Mouse (Mus musculus) activated CD4-positive, CD25-positive, alpha-beta regulatory T cell, adult 9 weeks (primary cell): ENCODE measurements around the gene Sgf29. TPM values are rescaled to one million over a fixed set of nuclear protein-coding genes. Genes with fewer than 3 reads are reported as not detected.

Experiments used
- polyA plus RNA-seq: library from polyadenylated mRNA; unstranded; fragments of 100-300 nt; shearing (Covaris generic); gene quantifications from one replicate; pipeline ENCODE4 v1.2.1, GENCODE M21; 2017

Gene Sgf29
- 109 TPM for polyA plus RNA-seq

DNA sequence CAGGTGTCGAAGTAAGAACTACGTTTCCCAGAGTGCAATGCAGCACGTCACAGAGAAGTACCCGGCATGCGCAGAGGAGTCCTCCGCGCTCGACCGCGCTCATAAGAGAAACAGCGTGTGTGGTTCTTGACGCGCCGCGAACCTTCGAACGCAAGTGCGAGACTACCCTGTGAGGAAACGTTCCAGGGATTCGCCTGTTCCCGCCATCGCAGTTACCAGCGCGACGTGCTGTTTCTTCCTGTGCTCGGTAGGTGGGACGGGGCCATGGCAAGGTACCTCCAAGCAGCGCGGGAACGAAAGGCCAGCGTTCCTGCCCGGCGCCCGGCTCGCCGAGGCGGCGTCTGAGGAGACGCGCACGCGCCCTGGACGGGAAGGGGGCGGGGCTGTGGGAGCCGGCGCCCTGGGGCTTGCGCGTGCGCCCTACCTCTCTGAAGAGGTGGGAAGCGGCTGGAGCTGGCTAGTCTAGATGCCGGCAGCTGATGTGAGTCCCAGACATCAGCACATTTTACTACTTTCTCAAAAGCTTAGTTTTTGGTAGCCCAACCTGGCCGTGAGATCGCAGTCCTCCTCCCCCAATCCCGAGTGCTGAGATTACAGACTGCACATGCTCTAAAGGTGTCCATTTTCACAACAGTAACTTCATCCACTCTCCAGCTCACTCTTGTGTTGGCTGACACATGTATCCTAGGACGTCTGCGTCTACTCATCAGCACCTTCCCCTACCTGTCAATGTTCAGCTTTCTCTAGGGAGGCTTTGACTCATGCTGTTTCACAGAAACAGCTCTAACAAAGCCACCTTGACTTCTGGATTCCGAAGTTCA lies at the start of gene Sgf29:
TSS of gene Sgf29 (plus strand) at position 79 of the 821 bp plus-strand sequence.

DNA sequence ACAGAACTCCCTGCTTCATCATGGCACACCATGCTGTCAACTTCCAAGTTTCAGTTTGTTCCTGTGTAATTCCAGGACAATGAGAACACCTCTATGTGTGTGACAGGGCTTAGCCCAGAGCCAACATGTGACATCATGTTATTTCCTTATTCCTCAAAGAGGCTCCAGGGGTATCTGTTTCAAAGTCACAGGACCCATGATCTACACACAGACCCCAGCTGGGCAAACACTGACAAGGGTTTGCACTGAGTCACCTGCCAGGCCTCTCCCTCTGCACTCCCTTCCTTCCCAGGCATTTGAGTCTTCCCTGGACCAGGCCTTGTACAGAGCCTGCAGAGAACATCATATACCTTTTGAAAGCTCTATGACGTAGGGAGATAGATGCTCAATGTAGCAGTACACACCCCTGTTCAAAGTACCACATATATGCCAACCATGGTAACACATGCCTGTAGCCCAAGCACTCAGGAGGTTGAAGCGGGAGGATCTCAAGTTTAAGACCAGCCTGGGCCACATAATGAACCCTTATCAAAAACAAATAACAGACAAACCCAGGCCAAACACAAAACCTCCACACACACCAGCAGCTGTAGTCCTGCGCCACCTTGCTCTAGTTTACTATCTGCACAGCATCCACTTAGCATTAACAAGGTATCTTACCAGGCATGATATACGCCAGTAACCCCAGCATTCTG lies 18.1 kb upstream of the Sgf29 start, which contains the start of gene Nupr1:
TSS of gene Nupr1 (minus strand) at position 38 of the 695 bp plus-strand sequence.

DNA sequence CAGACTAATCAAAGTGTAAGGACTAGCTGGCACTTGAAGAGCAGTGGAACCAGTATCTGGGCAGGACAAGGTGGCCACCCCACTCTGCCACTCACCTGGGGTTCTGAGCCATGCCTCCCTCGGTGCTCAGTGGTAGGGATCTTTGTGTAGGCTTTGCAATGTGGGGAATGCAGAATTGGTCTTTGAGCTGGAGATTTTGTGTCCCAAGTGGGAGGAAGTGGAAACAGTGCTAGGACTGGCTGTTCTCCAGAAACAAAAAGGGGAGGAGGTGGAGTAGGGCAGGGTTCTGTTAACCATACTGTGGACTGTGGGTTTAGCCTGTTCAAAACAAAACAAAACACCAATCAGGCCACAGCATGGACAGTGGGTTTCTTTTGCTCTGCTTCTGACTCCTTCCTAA lies 27.1 kb downstream of the Sgf29 start, which contains the start of gene Sult1a1:
TSS of gene Sult1a1 (minus strand) at position 226 of the 400 bp plus-strand sequence.

DNA sequence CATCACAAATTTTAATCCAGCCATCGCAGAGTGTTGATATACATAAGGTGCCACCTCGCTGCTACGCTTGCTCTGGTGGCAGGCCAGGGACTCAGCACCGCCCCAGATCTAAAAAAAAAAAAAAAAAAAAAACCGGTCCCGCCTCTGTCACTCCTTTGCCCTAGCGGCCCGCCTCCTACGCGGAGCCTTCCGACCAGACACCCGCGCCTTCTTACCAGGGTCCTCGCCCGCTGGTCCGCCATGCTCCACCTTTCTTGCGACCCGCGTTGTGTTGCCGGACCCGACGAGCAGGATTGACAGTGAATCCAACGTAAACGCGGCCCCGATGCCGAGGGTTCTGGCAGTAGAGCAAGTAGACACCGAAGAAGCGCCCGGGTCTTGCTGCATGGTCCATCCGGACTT lies 46.1 kb downstream of the Sgf29 start, which contains the start of gene Bola2:
TSS of gene Bola2 (plus strand) at position 192 of the 402 bp plus-strand sequence.

DNA sequence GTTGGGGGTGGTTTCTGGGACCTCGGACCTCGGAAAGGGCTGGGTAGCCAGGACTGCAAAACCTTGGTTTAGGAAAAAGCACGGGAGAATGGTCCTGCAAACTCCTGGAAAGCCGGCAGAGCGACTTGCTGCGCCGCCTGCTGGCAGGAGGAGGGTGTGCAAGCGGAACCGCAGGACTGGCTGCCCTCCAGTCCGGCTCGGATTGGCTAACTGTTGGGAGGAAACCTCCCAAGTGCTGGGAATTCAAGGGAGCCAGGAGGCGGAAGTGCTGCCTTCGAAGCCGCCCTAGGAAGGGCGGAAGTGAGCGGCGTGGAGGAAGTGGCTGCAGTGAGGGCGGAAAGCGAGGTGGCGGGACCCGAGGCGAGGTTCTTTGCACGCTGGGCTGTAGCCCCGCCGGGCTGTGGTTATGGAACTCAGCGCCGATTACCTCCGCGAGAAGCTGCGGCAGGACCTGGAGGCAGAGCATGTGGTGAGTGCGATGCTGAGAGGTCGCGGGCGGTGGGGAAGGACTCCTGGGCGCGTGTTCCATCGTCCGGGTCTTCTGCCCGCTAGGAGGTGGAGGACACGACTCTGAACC lies 46.6 kb downstream of the Sgf29 start, which contains the start of gene Slx1b:
TSS of gene Slx1b (minus strand) at position 154 of the 577 bp plus-strand sequence.

DNA sequence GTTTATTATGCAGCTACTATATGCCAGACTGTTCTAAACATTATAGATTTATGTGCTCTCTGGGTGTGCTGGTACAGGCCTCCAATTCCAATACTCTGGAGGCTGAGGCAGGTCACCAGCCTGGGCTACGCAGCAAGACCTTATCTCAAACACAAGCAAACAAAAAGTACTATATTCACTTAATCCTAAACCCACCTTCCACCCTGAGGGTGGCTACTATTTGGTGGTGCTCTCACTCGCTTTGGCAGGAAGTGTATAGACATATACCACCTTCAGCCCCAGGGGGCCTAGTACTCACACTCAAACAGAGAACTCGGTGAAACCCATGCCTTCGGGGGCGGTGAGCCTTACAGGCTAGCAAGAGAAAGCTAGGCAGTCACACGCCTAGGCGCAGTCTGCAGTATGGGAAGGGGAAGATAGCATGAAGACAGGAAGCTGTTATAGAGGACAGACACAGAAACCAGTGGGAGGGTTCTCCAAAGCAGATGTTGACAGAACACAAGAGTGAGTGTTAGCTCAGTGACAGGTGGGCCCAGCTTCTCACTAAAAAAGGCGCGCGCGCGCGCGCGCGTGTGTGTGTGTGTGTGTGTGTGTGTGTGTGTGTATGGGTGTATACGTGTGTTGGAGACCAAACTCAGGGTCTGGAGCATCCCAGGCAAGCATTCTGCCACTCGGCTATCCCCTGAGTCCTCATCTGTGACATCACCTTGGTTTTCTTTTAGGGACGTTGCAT lies 58.5 kb downstream of the Sgf29 start, which contains the start of gene Coro1a:
TSS of gene Coro1a (minus strand) at position 346 of the 733 bp plus-strand sequence.

Other genes with a start within 250 kb of the Sgf29 start
- gene Cd19, start 234.4 kb upstream of the Sgf29 start, polyA plus RNA-seq = 1.3 TPM
- 53.7 TPM for gene Rabep2, start 220.6 kb upstream of the Sgf29 start, polyA plus RNA-seq
- 0.57 TPM for gene Atp2a1, start 186.2 kb upstream of the Sgf29 start, polyA plus RNA-seq
- 35.5 TPM for gene Sh2b1, start 173.9 kb upstream of the Sgf29 start, polyA plus RNA-seq
- 132 TPM for gene Tufm, start 161.9 kb upstream of the Sgf29 start, polyA plus RNA-seq
- gene Atxn2l, start 145.9 kb upstream of the Sgf29 start, polyA plus RNA-seq = 32.9 TPM
- 235 TPM for gene Eif3c, start 82.9 kb upstream of the Sgf29 start, polyA plus RNA-seq
- 4.3 TPM for gene Apobr, start 64.4 kb upstream of the Sgf29 start, polyA plus RNA-seq
- gene Cln3, start 63.5 kb upstream of the Sgf29 start, polyA plus RNA-seq = 120 TPM
- not detected for gene Il27, start 54.4 kb upstream of the Sgf29 start, polyA plus RNA-seq
- gene Nupr1, start 18.4 kb upstream of the Sgf29 start, polyA plus RNA-seq = not detected
- 1.5 TPM for gene Sult1a1, start 27.1 kb downstream of the Sgf29 start, polyA plus RNA-seq
- 130 TPM for gene Bola2, start 46.1 kb downstream of the Sgf29 start, polyA plus RNA-seq
- 11.5 TPM for gene Slx1b, start 46.5 kb downstream of the Sgf29 start, polyA plus RNA-seq
- 3,436 TPM for gene Coro1a, start 58.5 kb downstream of the Sgf29 start, polyA plus RNA-seq
- gene Mapk3, start 110.3 kb downstream of the Sgf29 start, polyA plus RNA-seq = 29.4 TPM
- 0.93 TPM for gene Gdpd3, start 117.0 kb downstream of the Sgf29 start, polyA plus RNA-seq
- 283 TPM for gene Ypel3, start 127.6 kb downstream of the Sgf29 start, polyA plus RNA-seq
- 4.4 TPM for gene Tbx6, start 132.2 kb downstream of the Sgf29 start, polyA plus RNA-seq
- 420 TPM for gene Ppp4c, start 143.2 kb downstream of the Sgf29 start, polyA plus RNA-seq
- gene Fam57b, start 148.4 kb downstream of the Sgf29 start, polyA plus RNA-seq = not detected
- gene 4930451I11Rik, start 182.3 kb downstream of the Sgf29 start, polyA plus RNA-seq = not detected
- gene Doc2a, start 198.1 kb downstream of the Sgf29 start, polyA plus RNA-seq = not detected
- 9.9 TPM for gene Hirip3, start 212.7 kb downstream of the Sgf29 start, polyA plus RNA-seq
- 97.3 TPM for gene Ino80e, start 213.1 kb downstream of the Sgf29 start, polyA plus RNA-seq
- gene Taok2, start 235.4 kb downstream of the Sgf29 start, polyA plus RNA-seq = 61.6 TPM